Mouse (Mus musculus): ENCODE results near the gene Tex45. TPM values are rescaled to one million over a fixed set of nuclear protein-coding genes. Genes with fewer than 3 reads are reported as not detected.

The Tex45 gene
- polyA plus RNA-seq, 1 experiment from 2014 or later, result not detected

DNA sequence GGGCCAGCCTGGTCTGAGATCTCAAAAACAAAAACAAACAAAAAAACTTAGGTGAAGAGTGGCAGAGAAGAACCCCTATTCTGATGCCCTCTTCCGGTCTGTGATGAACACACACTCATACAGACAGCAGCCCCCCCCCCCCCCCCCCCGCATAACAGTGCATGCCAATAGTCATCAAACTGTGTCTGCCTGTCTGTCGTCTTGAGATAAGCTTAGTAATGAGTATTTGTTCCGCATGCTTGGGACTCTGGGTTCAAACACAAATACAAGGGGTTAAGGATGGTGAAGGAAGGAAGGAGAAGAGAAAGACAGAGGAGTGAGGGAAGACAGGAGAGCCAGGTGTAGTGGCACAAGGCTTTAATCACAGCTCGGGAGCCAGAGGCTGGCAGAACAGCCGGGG is 34.2 kb upstream of the Tex45 start:
- WGBS, result 80% methylated on average over 5 of the region's 6 CpGs

DNA sequence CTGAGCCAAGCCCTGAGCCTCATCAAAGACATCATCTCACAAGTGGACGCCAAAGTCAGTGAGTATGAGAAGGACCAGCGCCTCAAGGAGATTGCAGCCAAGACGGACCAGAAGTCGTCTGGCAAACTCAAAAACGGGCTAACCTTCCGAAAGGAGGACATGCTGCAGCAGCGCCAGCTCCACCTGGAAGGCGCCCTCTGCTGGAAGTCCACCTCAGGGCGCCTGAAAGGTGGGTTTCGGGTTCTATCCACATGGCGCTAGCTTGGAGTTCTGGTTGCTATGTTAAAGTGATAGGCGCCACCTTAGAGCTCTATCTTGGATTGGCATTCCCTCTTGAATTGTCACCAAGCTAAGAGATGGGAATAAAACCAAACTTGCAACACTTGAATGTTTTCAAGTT is 31.2 kb upstream of the Tex45 start:
- 76% methylated on average over 12 of the region's 12 CpGs for WGBS
- DNase-seq (ENCODE audit: low spot score), result no peak

More for the DNA sequence above, 34.2 kb upstream of the Tex45 start:
- Histone ChIP-seq H3K27ac (ENCODE audit: low read length) (no peak overlapping the region), H3K9me3 (ENCODE audit: low read length) (no peaks in the 10 kb centered on the region), H3K9ac (replicated peaks; ENCODE audit: low read depth) (no peak overlapping the region), H3K36me3 (ENCODE audit: insufficient read depth, low read length) (peaks cover 55% of the 10 kb centered on the region), H3K27me3 (replicated peaks; ENCODE audit: insufficient read depth, low read length) (no peaks in the 10 kb centered on the region), H3K4me2 (replicated peaks; ENCODE audit: low read depth, low read length) (no peak overlapping the region), H3K4me3 (ENCODE audit: low read depth, low read length) (no peak overlapping the region), H3K4me1 (ENCODE audit: insufficient read depth, low read depth, low read length) (no peaks in the 10 kb centered on the region)
- DNase-seq (ENCODE audit: low spot score) (no peak), ATAC-seq (no peak)
- TF ChIP-seq EP300 (IDR thresholded peaks at IDR 0.05) (no peak), CTCF (IDR thresholded peaks at IDR 0.05) (no peak)

DNA sequence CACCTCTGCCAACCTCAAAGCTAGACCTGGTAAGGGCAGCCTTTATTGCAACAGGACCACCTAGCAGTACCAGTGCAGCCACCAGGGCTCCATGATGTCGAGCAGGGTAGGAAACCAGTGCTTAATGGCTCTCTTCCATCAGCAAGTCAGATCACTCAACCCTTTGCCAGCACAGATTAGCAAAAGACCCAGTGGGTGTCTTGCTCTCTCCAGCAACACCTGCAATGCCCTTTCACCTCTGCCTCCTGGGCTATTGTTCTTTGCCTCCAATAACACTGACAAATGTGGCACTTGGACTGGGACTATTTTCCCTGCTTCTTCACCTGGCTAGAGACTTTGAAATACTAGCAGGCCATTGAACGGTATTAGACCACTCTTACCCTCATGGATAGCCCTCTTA is 21.4 kb upstream of the Tex45 start:
- H3K4me3 ChIP-seq (ENCODE audit: low read depth, low read length), result no peak overlapping the region
- no peaks in the 10 kb centered on the region for H3K9me3 ChIP-seq (ENCODE audit: low read length)
- no peaks in the 10 kb centered on the region for H3K4me1 ChIP-seq (ENCODE audit: insufficient read depth, low read depth, low read length)
- 95% methylated on average over 2 of the region's 2 CpGs for whole genome bisulfite sequencing
- H3K27ac ChIP-seq (ENCODE audit: low read length), result no peak overlapping the region
- DNase-seq (ENCODE audit: low spot score) (no peak), ATAC-seq (no peak)
- no peak overlapping the region for H3K9ac ChIP-seq (replicated peaks; ENCODE audit: low read depth)
- no peak for TF ChIP-seq CTCF (IDR thresholded peaks at IDR 0.05)
- no peak for TF ChIP-seq EP300 (IDR thresholded peaks at IDR 0.05)
- H3K36me3 ChIP-seq (ENCODE audit: insufficient read depth, low read length), result peaks cover 20% of the 10 kb centered on the region
- no peak overlapping the region for H3K4me2 ChIP-seq (replicated peaks; ENCODE audit: low read depth, low read length)
- H3K27me3 ChIP-seq (replicated peaks; ENCODE audit: insufficient read depth, low read length), result no peaks in the 10 kb centered on the region

More for the DNA sequence above, 31.2 kb upstream of the Tex45 start:
- no peaks in the 10 kb centered on the region for H3K27me3 ChIP-seq (replicated peaks; ENCODE audit: insufficient read depth, low read length)
- H3K9me3 ChIP-seq (ENCODE audit: low read length), result no peaks in the 10 kb centered on the region
- H3K4me3 ChIP-seq (ENCODE audit: low read depth, low read length), result no peak overlapping the region
- TF ChIP-seq CTCF (IDR thresholded peaks at IDR 0.05), result peak; percentile 51
- no peak for TF ChIP-seq EP300 (IDR thresholded peaks at IDR 0.05)
- H3K27ac ChIP-seq (ENCODE audit: low read length), result no peak overlapping the region
- peaks cover 44% of the 10 kb centered on the region for H3K36me3 ChIP-seq (ENCODE audit: insufficient read depth, low read length)
- H3K9ac ChIP-seq (replicated peaks; ENCODE audit: low read depth), result no peak overlapping the region
- H3K4me2 ChIP-seq (replicated peaks; ENCODE audit: low read depth, low read length), result no peak overlapping the region
- no peak for ATAC-seq
- H3K4me1 ChIP-seq (ENCODE audit: insufficient read depth, low read depth, low read length), result no peaks in the 10 kb centered on the region

DNA sequence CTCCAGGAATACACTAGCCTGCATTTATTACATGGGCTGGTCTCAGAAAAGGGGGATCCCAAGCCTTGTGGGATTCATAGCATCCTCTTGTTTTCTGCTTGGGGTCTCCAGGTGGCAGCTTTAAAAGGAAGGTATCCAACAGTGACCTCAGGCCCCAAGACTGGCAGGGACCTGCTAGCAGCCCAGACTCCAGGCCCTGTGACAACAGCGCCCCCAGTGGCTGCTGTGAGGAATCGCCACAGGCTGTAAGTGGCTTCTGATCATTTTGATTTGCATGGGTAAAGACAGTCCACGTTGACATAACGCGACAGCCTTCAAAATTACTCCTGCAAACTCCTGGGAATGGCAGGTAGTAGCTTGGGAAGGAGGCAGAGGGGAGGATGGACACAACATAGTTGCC is 20.0 kb upstream of the Tex45 start:
- peak; percentile 50; the same call in 1 of the 2 replicates for ATAC-seq
- Histone ChIP-seq H3K27ac (ENCODE audit: low read length) (no peak overlapping the region), H3K4me1 (ENCODE audit: insufficient read depth, low read depth, low read length) (no peaks in the 10 kb centered on the region), H3K9me3 (ENCODE audit: low read length) (no peaks in the 10 kb centered on the region), H3K36me3 (ENCODE audit: insufficient read depth, low read length) (peaks cover 27% of the 10 kb centered on the region), H3K4me2 (replicated peaks; ENCODE audit: low read depth, low read length) (no peak overlapping the region), H3K9ac (replicated peaks; ENCODE audit: low read depth) (no peak overlapping the region), H3K4me3 (ENCODE audit: low read depth, low read length) (no peak overlapping the region), H3K27me3 (replicated peaks; ENCODE audit: insufficient read depth, low read length) (no peaks in the 10 kb centered on the region)
- TF ChIP-seq EP300 (IDR thresholded peaks at IDR 0.05), result no peak
- TF ChIP-seq CTCF (IDR thresholded peaks at IDR 0.05), result peak; percentile 96
- peak; percentile 54 for DNase-seq (ENCODE audit: low spot score)
- WGBS, result 33% methylated on average over 5 of the region's 5 CpGs

DNA sequence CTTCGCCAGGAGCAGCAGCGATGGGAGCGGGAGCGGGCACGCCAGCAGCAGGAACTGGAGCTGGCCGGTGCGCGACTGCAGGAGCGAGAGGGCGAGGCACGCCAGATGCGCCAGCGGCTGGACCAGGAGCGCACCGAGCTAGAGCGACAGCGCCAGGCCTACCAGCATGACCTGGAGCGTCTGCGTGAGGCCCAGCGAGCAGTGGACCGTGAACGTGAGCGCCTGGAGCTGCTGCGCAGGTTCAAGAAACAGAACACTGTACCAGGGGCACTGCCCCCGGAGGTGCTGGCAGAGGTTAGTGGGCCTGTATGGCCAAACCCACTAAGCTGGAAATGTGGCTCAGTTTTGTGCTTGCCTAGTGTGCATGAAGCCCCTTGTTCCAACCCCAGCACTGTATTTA is 18.7 kb upstream of the Tex45 start:
- no peaks in the 10 kb centered on the region for H3K4me1 ChIP-seq (ENCODE audit: insufficient read depth, low read depth, low read length)
- peaks cover 25% of the 10 kb centered on the region for H3K36me3 ChIP-seq (ENCODE audit: insufficient read depth, low read length)
- no peak overlapping the region for H3K27ac ChIP-seq (ENCODE audit: low read length)
- no peak overlapping the region for H3K4me3 ChIP-seq (ENCODE audit: low read depth, low read length)
- H3K9ac ChIP-seq (replicated peaks; ENCODE audit: low read depth), result no peak overlapping the region
- WGBS, result 99% methylated on average over 25 of the region's 25 CpGs
- DNase-seq (ENCODE audit: low spot score), result no peak
- no peaks in the 10 kb centered on the region for H3K27me3 ChIP-seq (replicated peaks; ENCODE audit: insufficient read depth, low read length)
- TF ChIP-seq CTCF (IDR thresholded peaks at IDR 0.05) (no peak), EP300 (IDR thresholded peaks at IDR 0.05) (no peak)
- no peak for ATAC-seq
- no peak overlapping the region for H3K4me2 ChIP-seq (replicated peaks; ENCODE audit: low read depth, low read length)
- H3K9me3 ChIP-seq (ENCODE audit: low read length), result no peaks in the 10 kb centered on the region

DNA sequence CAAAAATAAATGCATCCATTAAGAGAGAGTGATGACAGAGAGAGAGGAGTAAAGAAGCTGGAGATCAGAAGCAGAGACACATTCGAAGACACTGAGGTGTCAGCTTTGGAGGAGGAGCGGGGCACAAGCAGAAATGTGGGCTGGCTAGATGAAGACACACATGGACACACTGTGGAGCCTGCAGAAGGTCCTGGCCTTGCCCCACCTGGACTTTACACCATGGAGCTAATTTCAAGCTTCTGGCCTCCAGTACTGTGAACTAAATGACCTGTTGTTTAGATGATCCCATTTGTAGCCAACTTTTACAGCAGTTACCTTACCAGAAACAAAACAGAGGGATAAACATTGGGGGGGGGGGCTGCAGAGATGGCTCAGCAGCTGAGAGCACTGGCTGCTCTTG is 7.4 kb upstream of the Tex45 start:
- H3K27me3 ChIP-seq (replicated peaks; ENCODE audit: insufficient read depth, low read length), result no peaks in the 10 kb centered on the region
- H3K36me3 ChIP-seq (ENCODE audit: insufficient read depth, low read length), result no peaks in the 10 kb centered on the region; the same call in 1 of the 2 replicates
- no peak overlapping the region for H3K4me2 ChIP-seq (replicated peaks; ENCODE audit: low read depth, low read length)
- TF ChIP-seq CTCF (IDR thresholded peaks at IDR 0.05) (no peak), EP300 (IDR thresholded peaks at IDR 0.05) (no peak)
- ATAC-seq (no peak), DNase-seq (ENCODE audit: low spot score) (no peak)
- 91% methylated on average over 2 of the region's 2 CpGs for WGBS
- H3K9ac ChIP-seq (replicated peaks; ENCODE audit: low read depth), result no peak overlapping the region
- H3K27ac ChIP-seq (ENCODE audit: low read length), result no peak overlapping the region
- H3K4me1 ChIP-seq (ENCODE audit: insufficient read depth, low read depth, low read length), result peaks cover 6% of the 10 kb centered on the region; the same call in 1 of the 2 replicates
- H3K9me3 ChIP-seq (ENCODE audit: low read length), result no peaks in the 10 kb centered on the region
- no peak overlapping the region for H3K4me3 ChIP-seq (ENCODE audit: low read depth, low read length)

DNA sequence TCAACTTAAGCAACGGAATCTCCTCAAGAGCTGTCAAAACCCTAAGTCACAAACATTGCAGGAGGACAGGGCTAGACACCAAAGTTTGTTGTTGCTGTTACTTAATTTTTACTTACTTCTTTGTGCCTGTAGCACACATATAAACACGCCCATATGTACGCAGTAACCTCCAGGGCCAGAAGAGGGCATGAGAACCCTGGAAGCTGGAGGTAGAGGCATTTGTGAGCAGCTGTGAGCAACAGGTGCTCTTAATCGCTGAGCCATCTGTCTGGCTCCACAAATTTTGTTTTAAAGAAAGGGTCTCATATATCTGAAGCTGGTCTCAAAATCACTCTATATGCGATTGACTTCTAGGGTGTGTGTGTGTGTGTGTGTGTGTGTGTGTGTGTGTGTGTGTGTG is 6.4 kb upstream of the Tex45 start:
- peak; percentile 49 for DNase-seq (ENCODE audit: low spot score)
- TF ChIP-seq EP300 (IDR thresholded peaks at IDR 0.05) (no peak), CTCF (IDR thresholded peaks at IDR 0.05) (peak; percentile 73)
- H3K27me3 ChIP-seq (replicated peaks; ENCODE audit: insufficient read depth, low read length), result no peaks in the 10 kb centered on the region
- H3K27ac ChIP-seq (ENCODE audit: low read length), result no peak overlapping the region
- H3K4me3 ChIP-seq (ENCODE audit: low read depth, low read length), result no peak overlapping the region
- H3K36me3 ChIP-seq (ENCODE audit: insufficient read depth, low read length), result no peaks in the 10 kb centered on the region; the same call in 1 of the 2 replicates
- no peaks in the 10 kb centered on the region for H3K9me3 ChIP-seq (ENCODE audit: low read length)
- no peak for ATAC-seq
- H3K9ac ChIP-seq (replicated peaks; ENCODE audit: low read depth), result no peak overlapping the region
- no peak overlapping the region for H3K4me2 ChIP-seq (replicated peaks; ENCODE audit: low read depth, low read length)
- peaks cover 6% of the 10 kb centered on the region; the same call in 1 of the 2 replicates for H3K4me1 ChIP-seq (ENCODE audit: insufficient read depth, low read depth, low read length)
- 50% methylated on average over 5 of the region's 5 CpGs for WGBS

All from lung, postnatal 0 days (tissue).